Mouse (Mus musculus) hindbrain, embryonic 13.5 days (tissue): ENCODE results near the gene Olfr1367. TPM values are rescaled to one million over a fixed set of nuclear protein-coding genes. Genes with fewer than 3 reads are reported as not detected.

ENCODE experiments used
- ATAC-seq: fragments of 200-750 bp; cut with Nextera tagmentation; 2 replicates; pipeline ENCODE4 v1.8.0; 2017; ENCODE audit warnings: moderate TSS enrichment; ENCODE audit not compliant: low FRiP score
- H3K27ac ChIP-seq: fragments of 300-500 bp; sonication (generic); 2 replicates; pipeline ENCODE4 v1.5.1; 2015; ENCODE audit warnings: inconsistent platforms, mild to moderate bottlenecking, moderate library complexity
- H3K27me3 ChIP-seq: fragments of 300-500 bp; sonication (generic); 2 replicates; pipeline ENCODE4 v1.6.1; 2015; ENCODE audit warnings: mild to moderate bottlenecking, inconsistent platforms
- H3K36me3 ChIP-seq: fragments of 300-500 bp; sonication (generic); 2 replicates; pipeline ENCODE4 v1.6.1; 2015; ENCODE audit warnings: mild to moderate bottlenecking, inconsistent platforms
- H3K4me1 ChIP-seq: fragments of 300-500 bp; sonication (generic); replicated peaks from 2 replicates; pipeline ENCODE4 v1.6.1; 2015; ENCODE audit warnings: inconsistent platforms
- H3K4me2 ChIP-seq: fragments of 300-500 bp; sonication (generic); 2 replicates; pipeline ENCODE4 v1.6.1; 2015; ENCODE audit warnings: inconsistent platforms, mild to moderate bottlenecking, moderate library complexity
- H3K4me3 ChIP-seq: fragments of 300-500 bp; sonication (generic); 2 replicates; pipeline ENCODE4 v1.5.1; 2015; ENCODE audit warnings: mild to moderate bottlenecking, inconsistent platforms
- H3K9ac ChIP-seq: fragments of 300-500 bp; sonication (generic); 2 replicates; pipeline ENCODE4 v1.6.1; 2015; ENCODE audit warnings: mild to moderate bottlenecking, inconsistent platforms
- H3K9me3 ChIP-seq: fragments of 300-500 bp; sonication (generic); 2 replicates; pipeline ENCODE4 v1.6.1; 2016; ENCODE audit warnings: inconsistent platforms
- WGBS: fragments of 180-500 bp; shearing (Covaris S2); methylation state at CpG from one replicate; pipeline ENCODE4 v1.1.7; 2015; 5-methylcytosine and 5-hydroxymethylcytosine counted together
- polyA plus RNA-seq: library from polyadenylated mRNA; unstranded; fragments of >200 nt; fragmentation: Nextera tagmentation; extraction: Ambion mirVana; gene quantifications from 2 replicates; pipeline ENCODE4 v1.2.1, GENCODE M21; 2015

Gene Olfr1367
- polyA plus RNA-seq = not detected in 2 replicates

DNA sequence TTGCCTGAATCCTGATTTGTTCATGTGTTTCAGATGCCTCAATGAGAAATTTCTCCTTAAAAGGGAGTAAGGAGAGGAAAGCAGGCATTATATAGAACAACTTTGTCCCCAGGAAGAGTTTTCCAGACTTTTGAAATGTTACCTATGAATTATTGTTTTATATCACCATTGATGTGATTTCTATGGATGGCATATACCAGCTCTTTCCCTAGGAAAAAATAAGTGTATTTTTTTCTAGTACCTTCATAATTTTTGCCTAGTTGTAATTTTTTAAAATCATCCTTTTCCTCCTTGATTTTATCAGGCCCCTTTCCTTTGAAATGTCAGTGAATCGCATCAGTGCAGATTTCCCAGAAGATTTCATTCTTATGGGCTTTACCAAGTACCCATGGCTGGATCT is at the start of gene Olfr1367:
Gene Olfr1367 (plus strand): TSS at position 301 of the 400 bp plus-strand sequence.
- no peaks in the 10 kb centered on the region for H3K4me1 ChIP-seq
- WGBS = 93% methylated on average over 1 of the region's 1 CpGs
- no peak within 1 kb of the TSS for H3K4me2 ChIP-seq
- no peaks in the 10 kb centered on the region for H3K27me3 ChIP-seq
- no peak within 1 kb of the TSS for H3K9ac ChIP-seq
- ATAC-seq = no peak
- H3K9me3 ChIP-seq = no peaks in the 10 kb centered on the region
- no peak within 1 kb of the TSS for H3K4me3 ChIP-seq
- H3K27ac ChIP-seq = no peak within 1 kb of the TSS
- no peaks in the 10 kb centered on the region for H3K36me3 ChIP-seq

DNA sequence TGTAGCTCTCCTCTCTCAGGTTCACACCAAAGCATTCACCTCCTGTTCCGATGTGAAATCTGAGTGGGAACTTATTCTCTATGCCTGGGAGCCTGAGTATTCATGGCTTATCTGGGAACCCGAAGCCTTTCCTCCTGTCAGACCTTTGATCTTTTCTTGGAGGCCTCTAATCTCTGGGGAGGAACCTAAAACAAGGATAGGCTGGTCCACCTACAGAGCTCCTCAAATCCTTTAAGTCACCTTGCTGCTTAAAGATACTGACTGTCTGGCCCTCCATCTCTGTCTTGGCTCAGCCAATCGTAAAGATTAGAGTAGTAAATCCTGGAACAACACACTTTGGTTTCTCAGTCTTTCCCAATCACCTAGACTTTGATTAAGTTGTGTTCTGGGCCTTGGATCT is 48.2 kb upstream of the Olfr1367 start:
- Histone ChIP-seq H3K36me3 (no peaks in the 10 kb centered on the region), H3K27me3 (no peaks in the 10 kb centered on the region), H3K4me3 (no peak overlapping the region), H3K4me1 (no peaks in the 10 kb centered on the region), H3K4me2 (no peak overlapping the region), H3K27ac (no peak overlapping the region), H3K9ac (no peak overlapping the region), H3K9me3 (no peaks in the 10 kb centered on the region)
- no peak for ATAC-seq
- 68% methylated on average over 3 of the region's 3 CpGs for WGBS

DNA sequence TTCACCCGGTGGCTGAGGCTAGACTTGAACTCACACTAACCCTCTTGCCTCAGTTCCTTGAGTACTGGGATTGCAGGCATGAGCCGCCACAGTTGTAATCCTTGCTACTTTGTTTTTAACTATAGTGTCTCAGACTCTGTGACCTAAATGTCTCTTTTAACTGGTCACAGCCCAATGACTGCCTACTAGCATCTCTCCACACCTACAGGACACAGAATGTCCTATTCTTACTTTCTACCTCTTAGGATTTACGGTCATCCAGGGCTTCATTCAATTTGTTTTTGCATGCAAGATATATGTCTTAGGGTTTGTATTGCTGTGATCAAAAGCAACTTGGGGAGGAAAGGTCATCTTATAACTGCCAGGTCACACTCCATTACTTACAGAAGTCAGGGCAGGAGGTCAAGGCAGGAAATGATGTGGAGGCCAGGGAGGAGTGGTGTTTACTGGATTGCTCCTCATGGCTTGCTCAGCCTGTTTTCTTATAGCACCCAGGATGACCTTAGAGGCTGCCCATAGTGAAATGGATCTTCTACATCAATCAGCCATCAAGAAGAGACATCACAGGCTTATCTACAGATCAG is 42.1 kb upstream of the Olfr1367 start:
- WGBS = 83% methylated on average over 3 of the region's 3 CpGs
- no peaks in the 10 kb centered on the region for H3K27me3 ChIP-seq
- no peak overlapping the region for H3K9ac ChIP-seq

DNA sequence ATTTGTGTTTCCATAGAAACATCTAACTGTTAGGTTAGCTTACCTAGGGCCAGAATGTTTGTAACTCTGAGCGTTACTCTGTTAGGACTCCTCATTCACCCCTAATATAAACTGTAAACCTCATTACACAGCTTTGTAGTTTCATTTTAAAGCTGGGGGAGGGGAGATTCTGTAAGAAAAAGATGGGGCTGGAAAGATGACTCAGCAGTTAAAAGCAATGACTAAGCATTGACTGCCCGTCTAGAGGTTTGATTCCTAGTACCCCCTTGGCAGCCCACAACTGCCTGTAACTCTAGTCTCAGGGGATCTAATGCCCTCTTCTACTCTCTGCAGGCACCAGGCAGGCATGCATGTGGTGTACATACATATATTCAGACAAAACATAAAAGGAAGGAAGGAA is 36.9 kb upstream of the Olfr1367 start:
- no peak for ATAC-seq
- H3K4me1 ChIP-seq = no peaks in the 10 kb centered on the region
- no peak overlapping the region for H3K27ac ChIP-seq
- H3K9ac ChIP-seq = no peak overlapping the region
- H3K4me2 ChIP-seq = no peak overlapping the region
- WGBS = 84% methylated on average over 2 of the region's 2 CpGs
- no peaks in the 10 kb centered on the region for H3K9me3 ChIP-seq
- H3K27me3 ChIP-seq = no peaks in the 10 kb centered on the region
- H3K36me3 ChIP-seq = no peaks in the 10 kb centered on the region
- H3K4me3 ChIP-seq = no peak overlapping the region

More for the DNA sequence above, 42.1 kb upstream of the Olfr1367 start:
- Histone ChIP-seq H3K4me1 (no peaks in the 10 kb centered on the region), H3K36me3 (no peaks in the 10 kb centered on the region), H3K27ac (no peak overlapping the region), H3K4me3 (no peak overlapping the region), H3K4me2 (no peak overlapping the region), H3K9me3 (no peaks in the 10 kb centered on the region)
- no peak for ATAC-seq

DNA sequence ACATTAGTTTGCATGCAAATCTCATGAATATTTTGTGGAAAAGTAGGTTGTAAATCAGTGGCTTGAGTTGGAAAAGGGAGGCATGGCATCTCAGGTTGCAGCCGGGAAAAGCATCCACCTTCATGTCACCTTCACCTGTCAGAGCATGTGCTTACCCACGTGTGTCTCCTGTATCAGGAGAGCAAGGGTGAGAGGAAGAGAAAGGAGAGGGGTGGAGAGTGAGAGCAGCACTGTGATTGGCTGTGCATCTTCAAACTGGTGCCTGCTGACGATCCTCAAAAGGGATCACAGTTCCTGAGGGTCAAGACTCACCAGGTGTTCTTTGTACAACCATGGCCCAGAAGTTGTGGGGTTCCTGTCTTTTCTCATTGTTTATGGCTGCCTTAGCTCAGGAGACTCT is 34.8 kb upstream of the Olfr1367 start, which contains the start of gene Gpx6:
Gene Gpx6 (plus strand): TSS at position 200 of the 400 bp plus-strand sequence.
- no peak for ATAC-seq
- Histone ChIP-seq H3K9ac (no peak within 1 kb of the TSS), H3K4me2 (no peak within 1 kb of the TSS), H3K36me3 (no peaks in the 10 kb centered on the region), H3K4me3 (no peak within 1 kb of the TSS), H3K4me1 (no peaks in the 10 kb centered on the region), H3K9me3 (no peaks in the 10 kb centered on the region), H3K27ac (no peak within 1 kb of the TSS), H3K27me3 (no peaks in the 10 kb centered on the region)
- 13% methylated on average over 3 of the region's 3 CpGs for WGBS

DNA sequence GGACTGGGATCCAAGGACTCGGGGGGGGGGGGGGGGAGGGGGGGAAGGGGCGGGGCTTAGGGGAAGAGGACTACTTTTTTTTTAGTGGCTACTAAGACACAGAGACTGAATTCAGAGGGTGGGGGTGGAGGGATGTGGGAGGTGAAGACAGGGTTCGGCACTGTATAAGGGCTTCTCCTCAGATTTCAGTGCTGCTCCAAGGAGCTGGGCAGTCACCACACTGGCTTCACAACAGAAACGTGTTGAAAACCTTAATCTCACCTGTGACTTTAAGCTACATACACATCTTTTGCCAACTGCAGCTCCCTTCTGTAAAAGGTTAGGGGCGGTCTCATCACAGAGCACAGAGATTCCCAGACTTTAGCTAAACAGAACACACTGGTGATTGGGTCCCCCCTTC is 33.9 kb upstream of the Olfr1367 start:
- Histone ChIP-seq H3K36me3 (no peaks in the 10 kb centered on the region), H3K9me3 (no peaks in the 10 kb centered on the region), H3K9ac (no peak overlapping the region), H3K4me2 (no peak overlapping the region), H3K4me3 (no peak overlapping the region), H3K27me3 (no peaks in the 10 kb centered on the region), H3K4me1 (no peaks in the 10 kb centered on the region), H3K27ac (no peak overlapping the region)
- 41% methylated on average over 4 of the region's 5 CpGs for WGBS
- no peak for ATAC-seq

DNA sequence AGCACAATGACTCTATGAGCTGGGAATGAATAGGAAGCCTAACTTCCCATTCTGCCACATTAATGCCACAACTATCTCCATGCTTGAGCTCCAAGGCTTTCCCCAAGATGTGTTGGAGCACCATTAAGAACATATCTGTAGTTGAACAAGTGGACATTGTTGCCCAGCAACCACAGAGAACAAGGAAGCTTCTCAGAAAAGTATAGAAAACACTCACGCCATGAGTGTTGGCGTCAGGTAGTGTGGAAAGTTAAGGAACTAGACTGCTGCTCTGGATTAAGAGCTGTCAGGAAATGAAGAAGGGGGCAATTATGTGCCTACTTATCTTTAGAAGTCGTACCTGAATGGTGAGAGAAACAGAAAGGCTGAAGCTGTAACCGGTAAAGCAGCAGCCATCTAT is 32.8 kb upstream of the Olfr1367 start:
- H3K27me3 ChIP-seq = no peaks in the 10 kb centered on the region
- H3K4me3 ChIP-seq = no peak overlapping the region
- no peaks in the 10 kb centered on the region for H3K9me3 ChIP-seq
- no peaks in the 10 kb centered on the region for H3K36me3 ChIP-seq
- H3K9ac ChIP-seq = no peak overlapping the region
- no peak for ATAC-seq
- H3K4me2 ChIP-seq = no peak overlapping the region
- H3K4me1 ChIP-seq = no peaks in the 10 kb centered on the region
- no peak overlapping the region for H3K27ac ChIP-seq
- WGBS = 89% methylated on average over 4 of the region's 4 CpGs

DNA sequence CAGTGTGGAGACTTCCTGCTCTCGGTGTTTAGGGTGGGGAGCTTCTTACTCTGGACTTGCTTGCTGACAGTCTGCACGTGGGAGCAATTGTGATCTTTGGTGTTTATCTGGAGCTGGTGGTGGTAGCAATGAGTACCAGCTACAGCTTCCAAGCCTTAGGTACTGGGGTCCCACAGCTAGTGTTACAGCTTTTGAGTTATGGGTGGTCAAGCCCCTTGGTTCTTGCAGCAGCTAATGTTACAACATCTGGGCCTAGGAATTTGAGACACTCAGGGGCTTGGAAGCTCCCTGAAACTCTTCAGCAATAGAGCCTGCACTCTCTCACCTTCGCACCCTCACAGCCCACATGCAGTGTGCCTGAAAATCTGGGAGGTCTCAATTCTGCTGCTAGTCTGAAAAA is 26.4 kb upstream of the Olfr1367 start:
- no peaks in the 10 kb centered on the region for H3K36me3 ChIP-seq
- H3K9me3 ChIP-seq = no peaks in the 10 kb centered on the region
- peaks cover 13% of the 10 kb centered on the region; the same call in 1 of the 2 replicates for H3K27me3 ChIP-seq
- H3K4me3 ChIP-seq = no peak overlapping the region
- peaks cover 5% of the 10 kb centered on the region; the same call in 1 of the 2 replicates for H3K4me1 ChIP-seq
- ATAC-seq = no peak
- 78% methylated on average over 3 of the region's 3 CpGs for WGBS
- no peak overlapping the region for H3K27ac ChIP-seq
- no peak overlapping the region for H3K4me2 ChIP-seq
- H3K9ac ChIP-seq = no peak overlapping the region

DNA sequence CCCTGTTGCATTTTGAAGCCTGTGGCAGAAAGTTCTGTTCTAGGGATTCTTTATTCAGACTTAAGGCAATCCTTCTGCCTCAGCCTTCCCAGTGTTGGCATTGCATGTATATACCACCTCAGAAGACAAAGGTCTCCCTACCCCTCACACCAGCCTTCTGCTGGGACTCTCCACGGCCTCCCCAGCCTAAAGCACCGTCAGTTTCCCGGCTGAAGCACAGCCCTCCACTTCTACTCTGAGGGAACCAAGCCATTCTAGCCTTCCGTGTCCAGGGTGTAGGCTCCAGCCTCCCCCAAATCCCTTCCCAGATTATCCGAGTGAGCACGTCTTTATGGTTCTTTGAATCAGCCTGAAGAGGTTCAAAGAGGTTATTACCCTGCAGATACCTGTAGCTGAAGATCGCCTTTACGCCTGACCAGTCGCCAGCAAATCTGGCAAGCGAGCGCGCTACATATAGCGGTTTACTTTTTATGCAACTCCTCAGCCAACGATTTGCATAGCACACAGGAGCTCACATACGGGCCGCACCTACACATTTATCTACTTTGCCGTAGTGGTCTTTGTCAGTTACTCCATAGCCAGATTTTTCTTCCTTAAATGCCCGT is 24.7 kb upstream of the Olfr1367 start:
- no peak overlapping the region for H3K27ac ChIP-seq
- peak overlapping the region; percentile 50 for H3K4me2 ChIP-seq
- peaks cover 13% of the 10 kb centered on the region; the same call in 1 of the 2 replicates for H3K27me3 ChIP-seq
- no peak for ATAC-seq
- no peaks in the 10 kb centered on the region for H3K9me3 ChIP-seq
- H3K4me3 ChIP-seq = peak overlapping the region; percentile 33
- no peaks in the 10 kb centered on the region for H3K36me3 ChIP-seq
- H3K9ac ChIP-seq = 0 out of 2 replicates have a peak overlapping the region, but pooled peaks have one; percentile 30
- peaks cover 10% of the 10 kb centered on the region; the same call in 1 of the 2 replicates for H3K4me1 ChIP-seq
- 3% methylated on average over 18 of the region's 18 CpGs for WGBS

DNA sequence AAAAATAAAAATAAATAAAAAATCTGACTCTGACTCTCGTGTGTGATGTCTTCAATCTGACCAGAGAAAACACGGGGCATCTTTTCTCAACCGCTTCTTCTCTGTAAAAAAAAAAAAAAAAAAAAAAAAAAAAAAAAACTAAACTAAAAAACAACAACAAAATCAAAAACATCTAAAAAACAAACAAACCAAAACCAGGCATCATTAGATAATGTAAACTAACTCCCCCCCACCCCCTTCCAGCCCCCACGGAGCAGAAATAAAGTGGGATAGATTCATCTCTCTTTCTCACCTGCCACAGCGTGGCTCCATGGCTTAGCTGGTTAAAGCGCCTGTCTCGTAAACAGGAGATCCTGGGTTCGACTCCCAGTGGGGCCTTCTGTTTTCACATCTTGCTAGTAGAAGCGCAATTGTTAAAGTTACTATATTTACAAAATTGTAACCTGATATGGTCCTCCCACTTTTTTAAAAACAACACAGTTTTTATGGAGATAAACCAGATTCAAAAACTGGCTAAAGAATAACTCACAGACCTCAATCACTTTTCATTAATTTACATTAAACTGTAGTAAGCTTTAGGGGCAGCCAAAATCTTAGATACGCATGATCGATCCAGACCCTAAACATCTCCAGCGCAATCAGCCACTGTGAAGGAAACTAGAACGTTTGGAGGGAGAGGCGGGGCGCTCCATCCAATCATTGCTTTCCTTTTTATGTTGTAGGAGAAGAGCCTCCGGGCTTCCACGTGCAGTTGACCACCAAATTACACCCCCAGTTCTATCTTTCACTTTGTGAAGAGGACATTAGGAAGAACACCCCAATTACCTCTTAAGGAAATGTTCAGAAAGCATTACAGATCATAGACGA is 24.0 kb upstream of the Olfr1367 start:
- H3K27me3 ChIP-seq = peaks cover 17% of the 10 kb centered on the region; the same call in 1 of the 2 replicates
- 14% methylated on average over 18 of the region's 18 CpGs for WGBS
- ATAC-seq = no peak
- peak overlapping the region; percentile 50 for H3K4me2 ChIP-seq
- H3K4me1 ChIP-seq = peaks cover 16% of the 10 kb centered on the region
- H3K9me3 ChIP-seq = no peaks in the 10 kb centered on the region
- H3K36me3 ChIP-seq = no peaks in the 10 kb centered on the region
- H3K27ac ChIP-seq = no peak overlapping the region
- H3K9ac ChIP-seq = no peak overlapping the region
- peak overlapping the region; percentile 33 for H3K4me3 ChIP-seq

DNA sequence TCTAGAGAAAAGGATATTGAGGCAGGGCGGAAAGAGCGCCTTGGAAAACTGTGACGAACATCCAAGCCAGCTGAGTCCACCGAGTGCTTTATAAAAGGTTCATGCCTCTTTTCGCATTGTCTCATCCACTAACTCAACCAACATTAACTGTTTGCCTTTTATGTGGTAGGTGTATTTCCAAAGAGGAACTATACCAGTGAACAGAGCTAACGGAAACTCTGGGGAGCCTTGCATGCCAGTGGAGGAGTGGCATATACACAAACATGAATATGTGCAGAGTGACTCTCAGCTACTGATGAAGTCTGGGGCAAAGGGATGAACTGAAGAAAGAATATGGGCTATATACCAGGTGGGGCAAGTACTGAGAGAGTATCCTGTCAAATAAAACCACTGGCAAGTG is 23.3 kb upstream of the Olfr1367 start:
- Histone ChIP-seq H3K4me1 (peaks cover 16% of the 10 kb centered on the region), H3K36me3 (no peaks in the 10 kb centered on the region), H3K27ac (no peak overlapping the region), H3K27me3 (peaks cover 17% of the 10 kb centered on the region; the same call in 1 of the 2 replicates), H3K4me3 (no peak overlapping the region), H3K9ac (no peak overlapping the region), H3K9me3 (no peaks in the 10 kb centered on the region), H3K4me2 (peak overlapping the region; percentile 50)
- no peak for ATAC-seq
- WGBS = 72% methylated on average over 6 of the region's 6 CpGs

DNA sequence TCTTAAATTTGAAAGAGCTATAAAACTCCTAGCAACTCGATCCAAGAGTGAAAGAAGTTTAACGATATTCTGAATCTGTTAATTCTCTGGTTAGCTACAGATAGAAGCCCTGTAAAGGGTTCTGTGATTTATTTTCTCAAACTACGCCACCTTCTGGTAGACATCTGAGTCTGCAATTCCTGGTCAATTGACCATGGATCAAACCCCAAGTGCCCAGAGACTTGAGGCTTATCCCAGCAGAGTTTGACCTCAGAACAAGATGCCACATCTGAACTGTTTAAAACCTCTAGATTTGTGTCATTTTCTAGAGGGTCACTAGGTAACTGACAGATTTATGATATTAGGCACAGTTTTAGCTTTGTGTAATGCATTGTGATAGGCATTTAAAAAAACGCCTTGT is 20.5 kb upstream of the Olfr1367 start:
- H3K4me1 ChIP-seq = peaks cover 16% of the 10 kb centered on the region
- 13% methylated on average over 4 of the region's 4 CpGs for WGBS
- no peak overlapping the region for H3K9ac ChIP-seq
- peak overlapping the region; percentile 54 for H3K4me2 ChIP-seq
- no peaks in the 10 kb centered on the region for H3K9me3 ChIP-seq
- peak overlapping the region; percentile 41 for H3K4me3 ChIP-seq
- H3K27me3 ChIP-seq = peaks cover 17% of the 10 kb centered on the region; the same call in 1 of the 2 replicates
- H3K36me3 ChIP-seq = no peaks in the 10 kb centered on the region
- 0 out of 2 replicates have a peak, but pooled peaks have one; percentile 23 for ATAC-seq
- H3K27ac ChIP-seq = no peak overlapping the region
